Mouse (Mus musculus) cortical plate, adult 2 months (tissue): Measurements from ENCODE around the gene Stx3.

Source experiments
- CTCF ChIP-seq: fragments of 200-500 bp; IDR thresholded peaks from 2 replicates; pipeline ENCODE4 v1.5.1; 2011; ENCODE audit warnings: mild to moderate bottlenecking, control low read depth, low read length; ENCODE audit not compliant: insufficient read depth; ENCODE audit errors: extremely low read depth
- POLR2A ChIP-seq: fragments of 200-500 bp; IDR thresholded peaks from 2 replicates; pipeline ENCODE4 v1.6.1; 2011; ENCODE audit warnings: mild to moderate bottlenecking, low read length, control low read depth; ENCODE audit not compliant: insufficient read depth; ENCODE audit errors: extremely low read depth

- TF ChIP-seq POLR2A: no peak
- no peak for TF ChIP-seq CTCF
Measured at GRCm38 (mm10) chr19:11852652-11853051, 33.4 kb upstream of the Stx3 start.
